Mouse (Mus musculus): ENCODE results near the gene Dst.

DNA sequence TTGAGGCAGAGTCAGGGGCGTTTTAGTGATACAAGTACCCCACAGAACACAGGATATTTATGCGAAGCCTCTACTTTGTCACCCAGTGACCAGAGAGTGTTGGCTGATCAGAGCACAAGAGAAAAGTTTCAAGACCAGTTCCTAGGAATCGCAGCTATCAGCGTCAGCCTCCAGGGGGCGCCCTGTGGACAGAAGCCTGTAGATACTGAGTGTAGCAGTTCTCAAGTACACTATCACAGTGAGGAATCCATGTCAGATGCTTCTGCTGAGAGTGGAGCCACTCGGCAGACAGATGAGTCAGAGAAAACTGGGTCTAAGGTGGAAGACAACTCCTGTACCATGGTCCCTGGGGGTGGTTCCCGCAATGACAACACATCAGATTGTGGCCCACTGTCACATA, 281.9 kb downstream of the Dst start:
- peak; percentile 57 for TF ChIP-seq CTCF (IDR thresholded peaks at IDR 0.05; ENCODE audit: low read depth)
- no peak for TF ChIP-seq EP300 (IDR thresholded peaks at IDR 0.05; ENCODE audit: low read depth)

All from heart, postnatal 0 days (tissue).